Mouse (Mus musculus): ENCODE results near the gene Cilp2.

Cilp2 gene

DNA sequence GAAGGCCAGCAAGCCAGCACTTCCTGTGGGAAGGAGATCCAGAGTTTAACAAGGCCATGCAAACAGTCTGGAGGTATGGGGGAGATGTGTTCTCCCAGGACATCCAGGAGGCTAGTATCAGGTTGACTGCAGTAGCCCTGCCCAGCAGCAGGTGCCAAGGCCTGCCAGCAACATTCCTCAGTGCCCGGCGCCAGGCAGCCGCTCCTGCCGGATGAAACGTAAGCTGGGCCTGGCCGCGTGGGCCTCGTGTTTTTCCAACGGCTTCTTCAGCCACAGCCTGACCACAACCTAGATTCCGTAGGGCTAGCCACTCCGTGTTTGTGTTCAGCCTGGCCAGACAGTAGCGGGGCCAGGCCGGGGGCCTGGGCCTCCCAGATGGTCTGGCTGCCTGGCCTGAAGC is 12.8 kb downstream of the Cilp2 start:
- DNase-seq (ENCODE audit: low spot score in 2 of 2): no peak

DNA sequence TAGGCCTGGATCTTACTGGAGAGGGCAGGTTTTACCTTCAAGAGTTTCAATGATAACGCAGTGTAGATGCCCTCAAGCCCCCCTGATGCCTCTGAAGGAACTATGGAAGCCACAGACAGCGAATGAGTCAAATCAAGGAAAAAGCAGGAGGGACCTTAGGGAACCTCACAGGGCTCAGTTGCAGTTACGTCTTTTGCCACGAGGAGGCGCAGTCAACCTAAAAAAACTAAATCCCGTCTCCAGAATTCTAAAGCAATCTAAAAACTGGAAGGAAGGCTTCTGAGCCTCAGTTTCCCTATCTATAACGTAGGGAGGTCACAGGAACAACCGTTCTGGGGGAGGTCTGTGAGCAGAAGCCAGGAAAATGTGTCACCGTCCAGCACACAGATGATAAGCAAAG is 13.3 kb downstream of the Cilp2 start:
- peak; percentile 85 for DNase-seq (ENCODE audit: low spot score in 2 of 2)

DNA sequence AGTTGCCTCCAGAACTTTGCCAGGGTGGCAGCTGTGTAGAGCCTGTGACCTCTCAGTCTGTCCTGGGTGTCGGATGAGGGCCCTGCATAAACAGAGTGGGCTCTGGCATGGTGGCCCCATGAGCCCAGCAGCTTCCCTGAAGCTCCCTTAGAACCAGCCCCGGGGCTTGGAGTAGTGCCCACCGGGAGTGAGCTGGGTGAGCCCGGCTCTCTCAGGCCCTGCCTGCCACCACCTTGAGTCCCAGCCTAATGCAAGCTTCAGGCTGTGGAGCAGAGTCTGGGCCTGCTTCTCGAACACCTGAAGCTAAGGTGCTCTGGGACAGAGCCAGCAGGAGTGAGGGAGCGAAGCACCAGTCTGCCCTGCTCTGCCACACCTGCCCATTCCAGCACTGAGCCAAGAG is 16.6 kb downstream of the Cilp2 start:
- DNase-seq (ENCODE audit: low spot score in 2 of 2): no peak

DNA sequence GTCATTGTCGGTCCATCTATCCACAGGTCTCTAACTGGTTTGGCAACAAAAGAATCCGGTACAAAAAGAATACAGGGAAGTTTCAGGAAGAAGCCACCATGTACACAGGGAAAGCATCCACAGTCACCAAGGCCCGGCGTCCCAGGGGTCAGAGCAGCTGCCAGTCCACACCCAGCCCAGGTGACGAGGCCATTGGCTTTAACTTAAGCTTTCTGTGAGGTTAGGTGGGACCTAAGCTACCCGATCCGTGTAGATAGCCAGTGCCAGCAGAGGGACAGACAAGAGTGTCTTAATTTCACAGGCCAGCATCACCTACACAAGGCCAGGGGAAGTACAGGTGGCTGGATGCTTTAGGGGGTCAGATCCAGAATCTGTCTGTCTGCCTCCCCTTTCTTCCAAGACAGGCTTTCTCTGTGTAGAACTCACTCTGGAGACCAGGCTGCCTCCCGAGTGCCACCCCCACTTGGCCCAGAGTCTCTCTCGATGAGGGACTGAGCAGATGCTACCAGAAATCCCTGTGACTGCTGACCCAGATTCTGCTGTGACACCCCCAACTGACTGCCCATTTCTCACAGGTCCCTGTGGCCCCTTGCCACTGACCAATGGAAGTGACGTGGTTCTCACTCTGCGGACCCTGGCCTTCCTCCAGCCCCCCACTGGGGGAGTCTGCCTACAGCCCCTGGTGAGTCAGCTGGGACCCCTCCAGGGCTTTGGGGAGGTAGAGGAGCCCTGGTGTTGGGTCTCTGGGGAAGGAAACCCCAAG is 17.3 kb downstream of the Cilp2 start:
- no peak for DNase-seq (ENCODE audit: low spot score in 2 of 2)

DNA sequence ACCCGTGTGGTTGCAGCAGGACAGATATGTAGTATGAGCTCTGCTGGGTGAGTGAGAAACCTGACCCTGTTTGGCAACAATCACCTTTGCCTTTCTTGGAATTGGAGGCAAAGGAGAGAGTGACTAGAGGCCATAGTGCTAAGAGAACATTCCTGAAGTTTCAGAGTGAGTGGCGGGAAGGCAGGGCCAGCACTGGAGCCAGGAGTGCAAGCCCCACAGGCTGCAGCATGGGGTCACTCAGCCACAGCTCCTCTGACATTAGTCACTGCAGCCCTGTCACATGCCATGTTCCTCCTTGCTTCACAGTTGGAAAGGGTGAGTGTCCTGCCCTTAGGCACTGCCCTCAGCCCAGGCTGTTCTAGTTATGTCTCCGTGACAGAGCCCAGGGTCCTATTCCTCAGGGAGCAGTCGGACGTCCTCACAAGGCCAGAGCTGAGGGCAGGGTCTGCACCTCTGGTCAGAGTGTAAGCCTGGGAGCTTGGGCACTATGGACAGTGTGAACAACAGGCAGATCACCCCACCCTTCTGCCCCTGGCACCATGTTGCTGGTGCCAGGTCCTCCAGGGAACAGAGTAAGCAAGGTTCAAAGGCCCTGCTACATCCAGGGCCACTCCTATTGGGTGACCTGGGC is 19.7 kb downstream of the Cilp2 start:
- DNase-seq (ENCODE audit: low spot score in 2 of 2): no peak

DNA sequence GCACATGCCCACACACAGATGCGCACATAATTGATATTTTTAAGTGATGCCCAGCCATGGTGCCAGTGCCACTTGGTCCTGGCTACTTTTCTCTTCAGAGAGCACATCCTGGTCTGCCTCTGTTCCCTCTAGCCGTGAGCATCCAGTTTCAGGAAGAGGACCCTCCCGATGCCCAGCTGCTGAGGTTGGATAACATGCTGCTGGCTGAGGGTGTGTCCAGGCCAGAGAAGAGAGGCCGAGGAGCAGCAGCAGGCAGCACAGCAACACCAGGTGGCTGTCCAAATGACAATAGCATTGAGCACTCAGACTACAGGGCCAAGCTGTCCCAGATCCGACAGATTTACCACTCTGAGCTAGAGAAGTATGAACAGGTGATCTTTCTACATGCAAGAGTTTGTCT is 23.3 kb downstream of the Cilp2 start:
- no peak for DNase-seq (ENCODE audit: low spot score in 2 of 2)

DNA sequence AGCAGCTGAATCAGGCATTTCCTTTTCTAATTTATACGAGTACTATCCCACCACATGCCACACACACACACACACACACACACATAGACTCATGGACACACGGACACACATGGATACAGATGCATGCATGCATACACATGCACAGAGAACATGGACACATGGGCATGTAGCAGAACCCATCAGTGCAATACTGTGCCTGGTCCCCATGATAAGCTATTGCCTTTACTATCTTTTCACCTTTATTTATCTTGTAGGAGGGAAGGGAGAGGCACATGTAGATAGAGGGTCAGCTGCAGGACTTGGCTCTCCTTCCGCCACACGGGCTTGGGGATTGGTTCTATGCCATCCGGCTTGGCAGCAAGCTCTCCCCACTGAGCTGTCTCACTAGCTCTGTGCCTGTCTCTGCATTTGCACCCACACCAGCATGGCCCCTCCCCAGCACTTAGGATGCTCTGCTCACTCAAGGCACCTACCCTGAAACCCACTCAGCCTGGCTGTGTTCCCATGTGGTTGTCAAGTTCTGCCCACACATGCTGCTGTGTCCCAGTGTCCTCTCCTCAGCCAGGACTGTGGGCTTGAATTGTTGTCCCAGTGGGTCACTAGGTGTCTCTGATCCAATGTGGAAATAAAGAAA is 24.0 kb downstream of the Cilp2 start:
- peak in 1 of 2 experiments; percentile 41 for DNase-seq (ENCODE audit: low spot score in 2 of 2)

DNA sequence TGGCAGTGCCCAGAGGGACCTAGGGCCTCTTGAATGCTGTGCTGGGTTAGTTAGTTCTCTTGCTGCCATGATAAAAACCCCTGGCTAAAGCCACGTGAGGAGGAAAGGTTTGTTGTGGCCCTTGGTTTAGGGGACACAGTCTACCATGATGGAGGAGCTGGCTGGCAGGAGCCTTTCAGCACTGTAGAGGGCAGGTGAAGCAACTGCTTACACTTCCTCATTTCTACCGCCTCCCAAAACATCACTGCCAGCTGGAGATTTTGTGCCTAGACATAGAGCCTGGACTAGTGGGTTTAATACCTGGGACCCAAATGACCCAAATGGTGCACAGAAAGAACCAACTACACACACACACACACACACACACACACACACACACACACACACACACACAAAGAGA is 26.2 kb downstream of the Cilp2 start:
- DNase-seq (ENCODE audit: low spot score in 2 of 2): no peak

DNA sequence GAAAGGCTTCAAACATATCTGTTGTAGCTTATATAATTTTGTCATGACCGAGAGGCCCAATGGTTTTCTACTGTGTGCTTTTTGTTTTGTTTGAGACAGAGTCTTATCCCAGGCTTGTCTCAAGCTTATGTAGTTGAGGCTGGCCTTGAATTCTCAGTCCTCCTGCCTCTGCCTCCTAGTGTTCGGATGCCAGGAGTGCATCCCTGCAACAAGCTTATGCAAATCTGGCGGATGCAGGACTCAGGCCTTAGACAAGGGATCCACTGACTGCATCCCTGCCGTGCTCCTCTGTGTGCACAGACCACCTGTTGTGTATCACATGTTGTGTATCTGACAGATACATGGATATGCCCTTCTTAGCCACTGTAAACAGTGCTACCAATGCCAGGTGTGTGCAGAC is 26.7 kb downstream of the Cilp2 start:
- DNase-seq (ENCODE audit: low spot score in 2 of 2): no peak

DNA sequence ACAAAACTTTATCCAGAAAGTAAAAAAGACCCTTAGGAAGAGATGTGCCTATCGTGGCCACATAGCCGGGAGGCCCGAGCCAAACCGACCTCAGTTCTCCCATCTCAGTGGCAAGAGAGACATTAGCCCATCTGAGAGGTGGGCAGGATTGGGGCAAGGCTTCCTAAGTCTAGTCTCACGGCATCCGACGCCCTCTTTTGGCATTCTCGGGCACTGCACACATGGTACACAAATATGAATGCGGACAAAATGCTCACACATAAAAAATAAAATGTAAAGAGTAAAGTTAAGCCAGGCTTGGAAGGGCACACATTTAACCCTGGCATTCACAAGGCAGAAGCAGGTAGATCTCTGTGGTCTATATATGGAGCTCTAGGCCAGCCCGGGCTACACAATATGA is 33.6 kb downstream of the Cilp2 start:
- no peak for DNase-seq (ENCODE audit: low spot score in 2 of 2)

DNA sequence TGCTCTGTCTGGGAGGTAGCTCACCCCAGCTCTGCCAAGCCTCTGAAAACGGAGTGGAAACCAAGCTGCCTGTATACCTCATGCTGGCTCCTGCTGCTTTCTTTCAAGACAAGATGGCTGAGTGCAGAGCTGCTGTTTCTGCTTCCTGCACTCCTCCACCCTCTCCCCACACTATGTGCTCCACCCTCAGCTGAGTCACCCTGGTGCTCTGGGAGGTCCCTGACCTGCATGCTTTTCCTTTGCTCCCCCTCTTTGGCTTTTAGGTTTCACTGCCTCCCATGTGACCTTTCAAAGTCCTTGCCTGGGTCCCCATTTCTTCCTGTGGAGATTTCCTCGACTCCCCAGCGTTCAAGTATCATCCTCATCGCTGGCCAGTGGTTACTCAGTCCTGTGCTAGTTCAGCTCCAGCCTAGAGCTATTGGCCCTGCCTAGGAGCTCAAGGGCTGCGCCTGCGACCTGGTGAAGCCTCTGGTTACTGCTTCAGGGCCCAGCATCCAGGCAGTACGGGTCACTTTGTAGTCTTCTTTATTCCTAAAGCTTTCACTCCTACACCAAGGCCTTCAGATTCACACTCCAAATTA is 36.5 kb downstream of the Cilp2 start:
- no peak for DNase-seq (ENCODE audit: low spot score in 2 of 2)

DNA sequence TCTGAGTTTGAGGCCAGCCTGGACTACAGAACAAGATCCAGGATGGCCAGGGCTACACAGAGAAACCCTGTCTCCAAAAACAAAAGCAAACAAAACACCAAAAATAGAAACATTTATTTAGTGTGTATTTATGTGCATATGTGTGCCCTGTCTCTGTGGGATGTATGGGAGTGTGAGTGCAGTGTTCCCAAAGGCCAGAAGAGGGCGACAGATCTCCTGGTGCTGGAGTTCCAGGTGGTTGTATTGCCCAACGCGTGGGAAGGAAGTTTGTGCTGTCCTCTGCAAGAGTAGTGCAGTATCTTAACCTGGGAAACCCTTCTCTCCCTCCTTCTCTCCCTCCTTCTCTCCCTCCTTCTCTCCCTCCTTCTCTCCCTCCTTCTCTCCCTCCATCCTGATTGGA is 37.6 kb downstream of the Cilp2 start:
- DNase-seq (ENCODE audit: low spot score in 2 of 2): no peak

DNA sequence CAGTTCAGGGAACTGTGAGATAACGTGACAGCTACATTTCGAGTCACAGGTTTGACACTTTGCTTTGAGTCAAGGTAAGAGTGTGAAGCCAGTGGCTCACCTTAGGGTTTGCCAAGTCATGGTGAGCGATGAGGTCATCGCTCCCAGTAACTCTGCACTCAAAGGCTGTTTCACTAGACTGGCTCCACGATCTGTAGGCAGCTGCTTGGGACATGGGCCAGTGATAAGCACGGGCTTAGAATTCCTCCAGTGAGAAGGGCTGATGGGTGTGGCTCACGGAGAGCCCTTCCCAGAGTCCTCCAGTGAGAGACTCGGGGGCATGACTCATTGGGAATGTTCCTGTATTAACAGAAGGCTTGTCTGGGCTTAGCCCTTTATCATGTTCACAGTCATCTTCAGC is 38.5 kb downstream of the Cilp2 start:
- no peak for DNase-seq (ENCODE audit: low spot score in 2 of 2)

DNA sequence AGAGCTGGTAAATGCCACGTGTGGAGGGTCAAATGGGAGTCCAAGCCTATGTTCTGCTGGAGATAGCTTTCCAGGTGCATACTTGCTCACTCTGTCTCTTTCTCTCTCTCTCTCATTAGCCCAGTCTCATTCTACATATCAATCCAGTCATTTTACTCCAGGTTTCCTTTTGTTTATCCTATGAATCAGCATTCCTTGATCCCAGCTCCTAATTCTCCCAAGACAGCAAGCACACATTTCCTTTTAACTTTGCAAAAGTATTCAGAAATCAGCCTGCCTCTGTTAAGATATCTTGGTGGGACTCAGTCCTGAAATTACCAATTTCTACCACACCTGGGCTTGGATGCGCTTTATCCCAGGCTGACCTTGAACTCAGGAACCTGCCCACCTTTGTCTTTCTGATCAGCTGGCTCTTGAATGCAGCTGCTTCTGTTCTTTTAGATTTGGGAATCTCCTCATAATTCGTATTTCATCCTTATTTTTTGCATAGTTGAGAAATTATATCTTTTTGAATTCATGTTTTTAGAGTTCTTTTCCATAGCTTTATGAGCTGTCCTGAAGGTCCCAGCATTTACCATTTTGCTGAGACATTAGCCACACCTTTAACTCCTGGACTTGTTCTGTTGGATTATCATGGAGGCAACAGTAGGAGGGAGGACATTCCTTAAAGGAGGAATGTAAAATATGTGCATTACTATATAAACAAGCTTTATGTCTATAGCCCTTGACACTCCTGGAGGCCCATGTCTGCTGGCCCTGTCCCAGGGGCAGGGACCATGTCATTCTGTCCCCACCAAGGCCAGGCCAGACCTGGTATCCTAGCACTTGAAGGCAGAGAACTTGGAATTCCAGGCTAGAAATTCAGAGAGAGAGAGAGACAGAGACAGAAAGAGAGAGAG is 40.1 kb downstream of the Cilp2 start:
- DNase-seq (ENCODE audit: low spot score in 2 of 2): no peak

DNA sequence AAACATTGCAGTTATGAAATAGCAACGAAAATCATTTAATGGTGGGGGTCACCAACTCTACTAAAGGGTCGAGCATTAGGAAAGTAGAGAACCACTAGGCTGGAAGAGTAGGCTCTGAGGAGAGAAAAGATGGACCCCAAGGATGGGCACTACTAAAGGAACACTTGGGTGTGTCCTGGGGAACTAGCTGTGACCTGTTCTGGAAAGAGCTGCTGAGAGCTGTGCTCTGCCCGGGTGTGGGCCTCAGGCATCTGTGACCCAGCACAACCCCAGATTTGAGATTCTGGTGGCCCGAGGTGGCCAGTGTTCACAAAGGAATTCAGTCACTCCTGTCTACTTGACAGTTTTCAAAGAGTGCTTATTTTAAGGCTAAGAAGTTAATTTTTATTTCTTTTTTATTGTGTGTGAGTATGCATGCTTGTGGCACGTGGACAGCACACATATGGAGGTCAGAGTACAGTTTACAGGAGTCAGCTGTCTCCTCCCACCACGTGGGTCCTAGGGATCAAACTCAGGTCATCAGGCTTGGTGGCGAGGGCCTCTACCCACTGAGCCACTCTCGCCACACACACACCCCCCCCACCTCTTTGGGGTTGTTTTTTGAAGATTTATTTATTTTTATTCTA is 50.3 kb downstream of the Cilp2 start:
- no peak for DNase-seq (ENCODE audit: low spot score in 2 of 2)

DNA sequence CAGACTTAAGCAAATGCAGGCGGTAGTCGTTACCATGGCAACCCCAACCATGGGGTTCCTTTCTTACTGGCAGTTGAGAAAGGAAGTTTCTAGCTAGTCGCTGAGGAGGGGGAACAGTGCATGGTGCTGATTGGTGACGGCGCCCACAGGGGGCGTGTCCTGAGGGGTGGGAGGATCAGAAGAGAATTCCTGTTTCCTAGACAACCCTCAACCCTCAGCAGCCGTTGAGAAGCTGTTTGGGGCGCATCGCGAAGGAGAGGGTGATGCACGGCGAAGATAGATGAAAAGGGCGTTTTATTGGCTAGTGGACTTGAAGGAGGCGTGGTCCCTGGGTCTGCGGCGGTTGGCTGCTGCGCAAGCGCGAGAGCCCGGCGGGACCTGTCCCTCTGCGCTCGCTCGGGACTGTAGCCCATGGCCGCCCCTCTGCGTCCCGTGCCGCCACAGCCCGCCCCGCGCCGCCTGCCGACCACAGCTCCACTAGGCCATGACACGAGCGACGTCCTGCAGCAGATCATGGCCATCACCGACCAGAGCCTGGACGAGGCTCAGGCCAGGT is 55.1 kb downstream of the Cilp2 start, which contains the start of gene Pbx4:
Gene Pbx4, plus strand, starts transcription at position 194 of the 556 bp plus-strand sequence.
- DNase-seq (ENCODE audit: low spot score in 2 of 2): peak; percentile 94 to 95

All from right cerebral cortex, adult 2 months (tissue).